Mouse (Mus musculus): ENCODE results near the gene Ruvbl2. TPM values are rescaled to one million over a fixed set of nuclear protein-coding genes. Genes with fewer than 3 reads are reported as not detected.

Gene Ruvbl2
- total RNA-seq (2023; ENCODE audit: inconsistent age) = 38.2 to 60.2 TPM (median 47.5 TPM) in 4 replicates

DNA sequence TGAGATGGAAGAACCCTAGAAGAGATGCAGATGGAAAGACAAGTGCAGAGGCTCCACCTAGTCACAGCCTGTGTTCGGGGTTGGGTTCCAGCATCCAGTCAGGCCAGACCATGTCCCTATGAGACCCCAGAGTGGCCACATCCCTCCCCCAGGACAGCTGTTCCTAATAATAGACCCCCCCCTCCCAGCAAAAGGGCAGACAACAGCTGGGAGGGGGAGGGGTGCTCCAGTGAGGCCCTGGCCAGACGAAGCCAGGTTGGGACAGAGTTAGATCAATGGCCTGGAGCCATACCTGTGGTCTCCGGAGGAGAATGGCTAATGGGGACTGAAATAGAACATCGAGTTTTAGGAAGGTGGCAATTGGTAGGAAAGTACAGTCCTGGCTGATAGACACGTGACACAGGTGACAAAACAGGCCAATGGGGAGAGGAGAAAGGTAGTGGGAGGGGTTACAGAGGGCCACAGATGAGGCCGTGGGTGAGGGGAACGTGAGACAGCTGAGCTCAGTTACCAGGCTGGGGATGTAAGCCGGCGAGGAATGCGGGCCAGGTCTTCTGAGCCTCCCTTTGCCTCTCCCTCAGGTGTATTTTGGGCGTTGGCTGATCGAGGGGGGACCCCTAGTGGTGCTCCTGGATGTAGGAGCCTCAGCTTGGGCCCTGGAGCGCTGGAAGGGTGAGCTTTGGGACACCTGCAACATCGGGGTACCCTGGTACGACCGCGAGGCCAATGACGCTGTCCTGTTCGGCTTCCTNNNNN lies at the start of gene Ruvbl2:
Ruvbl2 (minus strand) TSS at position 576 of the 756 bp plus-strand sequence.

GRCm38 (mm10) chr7:45486761-45487415 lies 49.0 kb upstream of the Ruvbl2 start, which contains the start of gene Gm45808:
Gene Gm45808 (minus strand): TSS chr7:45486811.

GRCm38 (mm10) chr7:45481374-45481927 lies 43.6 kb upstream of the Ruvbl2 start, which contains the start of gene Tulp2:
Gene Tulp2 (plus strand): TSS chr7:45481877.

DNA sequence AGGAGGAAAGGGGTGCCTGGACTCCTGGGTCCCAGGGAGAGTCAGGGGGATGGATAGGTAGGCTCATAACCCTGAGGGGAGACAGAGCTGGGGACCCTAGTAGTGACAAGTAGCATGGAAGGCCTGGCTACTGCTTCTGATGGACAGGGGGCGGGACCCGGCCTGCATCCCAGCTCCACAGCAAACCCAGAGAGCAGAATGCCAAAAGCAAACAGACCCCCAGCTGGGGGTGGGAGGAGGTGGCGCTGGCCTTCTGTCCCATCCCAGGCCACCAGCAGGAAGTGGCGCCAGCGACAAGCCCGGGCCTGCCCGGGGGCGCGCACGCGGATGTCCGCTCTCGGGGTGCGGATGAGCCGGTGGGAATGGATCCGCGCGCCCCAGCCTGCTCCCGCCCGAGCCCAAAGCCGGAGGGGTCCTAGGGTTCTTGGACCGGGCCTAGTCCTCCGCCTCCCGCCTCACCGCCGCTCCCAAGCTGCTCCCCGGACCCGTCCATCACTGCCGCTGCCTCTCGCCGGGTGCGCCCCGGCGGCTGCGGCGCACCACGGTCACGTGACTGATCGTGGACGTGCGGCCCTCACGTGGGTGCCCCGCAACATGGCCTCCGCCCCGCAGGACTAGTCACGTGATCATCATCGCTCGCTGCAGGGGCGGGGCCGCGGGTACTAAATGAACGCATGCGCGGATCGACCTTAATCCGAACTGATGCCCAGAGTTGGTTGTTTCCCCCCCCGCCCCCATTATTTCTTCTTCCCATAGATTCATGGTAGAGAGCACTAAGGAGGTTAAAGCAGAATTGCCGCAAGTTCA lies 28.6 kb upstream of the Ruvbl2 start, which contains the start of gene Bax:
Bax (minus strand) TSS at position 616 of the 807 bp plus-strand sequence.

DNA sequence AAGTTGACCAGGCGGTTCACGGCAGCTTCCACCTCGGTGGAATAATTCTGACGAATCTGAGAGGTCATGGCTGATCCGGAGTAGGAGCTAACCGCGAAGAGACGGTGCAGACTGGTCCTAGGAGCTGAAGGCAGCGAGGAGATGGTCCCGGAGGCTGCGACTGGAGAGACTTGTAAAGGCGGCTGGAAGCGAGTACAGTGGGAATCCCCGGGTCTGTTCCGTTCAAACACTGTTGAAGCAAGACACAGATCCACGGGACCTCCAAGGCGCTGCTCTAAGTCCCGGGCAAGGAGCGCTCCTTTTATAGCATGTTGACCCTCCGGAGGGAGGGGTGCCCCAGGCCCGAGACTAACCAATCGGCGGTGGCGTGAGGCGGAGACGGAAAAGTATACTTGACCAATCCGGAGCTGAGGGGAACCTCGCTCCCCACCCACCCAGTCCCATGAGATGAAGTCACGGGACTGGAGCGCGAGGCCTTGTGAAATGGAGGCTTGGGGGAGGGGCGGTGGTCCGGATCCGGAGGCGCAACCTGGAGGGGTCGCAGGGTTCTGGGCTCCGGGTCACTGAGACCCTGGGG lies 21.8 kb upstream of the Ruvbl2 start, which contains the start of gene Ftl1:
Ftl1 (minus strand) TSS at position 321 of the 577 bp plus-strand sequence.

DNA sequence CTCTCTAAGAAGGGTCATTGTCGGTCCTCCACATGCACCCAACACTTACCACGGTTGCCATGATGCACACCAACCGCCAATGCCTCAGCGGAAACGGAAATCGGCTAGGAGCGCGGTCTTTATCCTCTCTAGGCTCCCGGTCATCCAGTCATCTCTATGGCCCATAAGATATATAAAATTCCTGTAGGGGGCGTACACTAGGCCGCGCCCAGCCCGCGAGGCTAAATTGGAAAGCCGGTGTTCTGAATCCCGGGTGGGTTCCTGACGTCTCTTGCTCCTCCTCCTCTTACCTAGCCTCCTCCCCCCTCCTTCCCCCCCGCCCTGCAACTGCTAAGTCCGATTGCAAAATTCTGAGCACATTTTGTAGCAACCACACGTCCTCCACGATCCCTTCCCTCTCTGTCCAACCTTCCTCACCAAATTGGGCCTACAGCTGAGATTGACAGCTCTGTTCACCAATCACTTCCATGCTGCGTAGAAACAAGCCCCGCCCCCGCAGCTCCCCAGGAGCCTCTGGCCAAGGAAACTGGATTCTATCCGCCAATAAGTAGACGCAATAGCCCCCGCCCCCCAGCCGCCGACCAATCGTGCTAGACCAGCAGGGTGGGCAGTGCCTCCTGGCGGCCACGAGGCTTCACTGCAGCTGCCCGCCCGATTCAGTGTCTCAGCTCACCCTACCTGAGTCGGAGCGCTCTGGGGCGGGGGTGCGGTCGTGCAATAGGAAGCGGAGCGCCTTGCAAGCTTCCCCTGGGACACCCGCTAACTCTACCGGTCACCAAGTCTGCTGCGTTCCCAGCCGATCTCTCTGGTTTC lies 3.5 kb downstream of the Ruvbl2 start, which contains the start of gene Gys1:
Gys1 (plus strand) TSS at position 642 of the 813 bp plus-strand sequence.

GRCm38 (mm10) chr7:45420615-45420919 lies 17.3 kb downstream of the Ruvbl2 start, which contains the start of gene Lhb:
Gene Lhb (plus strand): TSS chr7:45420820.

DNA sequence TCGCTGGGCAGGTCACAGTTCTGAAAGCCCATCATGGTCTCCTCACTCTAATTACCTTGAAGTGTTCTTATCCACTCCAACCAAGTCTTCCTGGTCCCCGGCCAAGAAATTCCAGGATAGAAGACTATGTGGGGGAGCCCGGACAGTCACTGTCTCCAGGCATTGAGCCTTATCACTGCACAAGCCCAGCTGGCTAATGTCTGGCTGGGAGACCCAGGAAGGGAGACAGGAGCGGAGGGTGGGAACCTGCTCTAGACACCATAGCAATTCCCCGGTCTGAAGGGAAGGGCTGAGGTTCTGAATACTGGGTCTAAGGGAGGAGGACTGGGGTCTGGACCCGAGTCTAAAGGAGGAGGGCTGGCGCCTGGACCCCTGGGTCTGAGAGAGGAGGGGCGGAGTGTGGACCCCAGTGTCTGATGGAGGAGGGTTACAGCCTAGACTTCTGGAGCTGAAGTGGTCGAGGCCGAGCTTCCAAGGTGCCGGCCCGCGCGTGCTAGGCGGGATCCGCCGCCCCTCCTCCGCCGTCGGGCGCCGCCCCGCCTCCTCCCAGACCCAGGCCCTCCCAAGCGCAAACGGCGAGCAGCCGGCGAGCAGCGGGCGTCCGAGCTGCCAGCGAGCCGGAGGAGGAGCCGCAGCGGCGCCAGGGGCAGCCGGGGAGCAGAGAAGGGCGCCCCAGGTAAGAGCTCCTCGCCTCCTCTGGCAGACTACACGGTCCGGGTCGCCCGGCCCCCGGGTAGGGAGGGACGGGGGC lies 24.6 kb downstream of the Ruvbl2 start, which contains the start of gene Ntf5:
Ntf5 (plus strand) TSS at position 583 of the 751 bp plus-strand sequence.

DNA sequence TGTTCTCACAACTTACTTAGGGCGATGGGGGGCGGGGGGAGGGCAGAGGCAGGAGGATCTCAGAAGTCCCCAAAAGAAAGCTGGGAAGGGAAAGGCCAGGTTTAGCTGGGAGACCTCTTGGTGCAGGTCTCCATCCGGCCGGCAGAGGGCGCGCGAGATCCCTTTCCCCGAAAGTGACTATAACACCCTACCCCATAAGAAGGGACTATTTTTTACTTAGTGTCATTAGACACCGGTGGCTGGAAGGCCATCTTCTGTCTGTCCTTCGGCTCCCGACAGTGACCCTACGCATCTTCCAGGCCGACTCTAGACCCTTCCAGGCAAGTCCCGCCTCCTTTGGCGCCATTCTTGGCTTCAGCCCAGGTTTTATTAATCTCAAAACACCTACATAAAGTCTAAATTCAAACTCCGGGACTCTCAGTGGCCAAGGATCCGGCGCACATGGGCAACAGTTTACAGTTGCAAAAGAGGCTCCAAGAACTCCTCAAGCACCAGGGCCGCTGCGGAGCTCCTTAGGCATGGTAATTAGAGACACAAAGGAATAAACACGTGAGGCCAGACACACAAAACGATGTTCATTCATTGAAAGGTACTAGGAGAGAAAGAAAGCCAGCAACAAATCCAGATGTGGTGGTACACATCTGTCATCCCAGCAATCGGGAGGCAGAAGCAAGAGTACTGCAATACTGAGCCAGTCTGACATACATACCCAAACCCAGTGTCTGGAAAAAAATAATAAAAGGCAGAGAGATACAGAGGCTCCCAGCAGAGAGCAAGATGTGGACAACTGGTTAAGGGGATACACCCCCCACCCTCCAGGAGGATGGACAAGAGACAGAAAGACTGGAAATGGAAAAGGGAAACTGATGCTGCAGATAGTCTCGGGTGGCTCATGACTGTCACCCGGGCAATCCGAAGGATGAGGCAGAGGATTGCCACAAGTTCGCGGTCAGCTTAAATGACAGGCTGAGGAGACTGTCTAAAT lies 32.5 kb downstream of the Ruvbl2 start, which contains the start of gene Kcna7:
Kcna7 (plus strand) TSS at position 563 of the 985 bp plus-strand sequence.

GRCm38 (mm10) chr7:45395578-45396336 lies 42.1 kb downstream of the Ruvbl2 start, which contains the start of gene Snrnp70:
Gene Snrnp70 (minus strand): TSS chr7:45395742.

Other genes with a start within 250 kb of the Ruvbl2 start
- gene Ccdc155, start 233.2 kb downstream of the Ruvbl2 start, total RNA-seq (2023; ENCODE audit: inconsistent age) = 0.54 to 1.1 TPM (median 0.78 TPM) in 4 replicates
- gene Dkkl1, start 225.9 kb downstream of the Ruvbl2 start, total RNA-seq (2023; ENCODE audit: inconsistent age) = 1.3 to 2.7 TPM (median 2.0 TPM) in 3 of 4 replicates, not detected in the other
- gene Tead2, start 222.3 kb downstream of the Ruvbl2 start, total RNA-seq (2023; ENCODE audit: inconsistent age) = not detected in 4 replicates
- gene Cd37, start 199.0 kb downstream of the Ruvbl2 start, total RNA-seq (2023; ENCODE audit: inconsistent age) = 1,683 to 1,834 TPM (median 1,832 TPM) in 4 replicates
- gene Slc6a16, start 197.0 kb downstream of the Ruvbl2 start, total RNA-seq (2023; ENCODE audit: inconsistent age) = not detected in 4 replicates
- gene Slc6a21, start 160.6 kb downstream of the Ruvbl2 start, total RNA-seq (2023; ENCODE audit: inconsistent age) = 0.51 to 0.64 TPM (median 0.60 TPM) in 4 replicates
- gene Trpm4, start 104.3 kb downstream of the Ruvbl2 start, total RNA-seq (2023; ENCODE audit: inconsistent age) = 5.9 to 13.0 TPM (median 9.1 TPM) in 4 replicates
- gene Hrc, start 102.8 kb downstream of the Ruvbl2 start, total RNA-seq (2023; ENCODE audit: inconsistent age) = not detected in 4 replicates
- gene Ppfia3, start 71.1 kb downstream of the Ruvbl2 start, total RNA-seq (2023; ENCODE audit: inconsistent age) = 0.13 to 0.33 TPM (median 0.23 TPM) in 4 replicates
- 1.2 TPM in 1 of 4 replicates, not detected in the others for gene Lin7b, start 67.5 kb downstream of the Ruvbl2 start, total RNA-seq (2023; ENCODE audit: inconsistent age)
- 574 to 602 TPM (median 590 TPM) in 4 replicates for gene Snrnp70, start 42.4 kb downstream of the Ruvbl2 start, total RNA-seq (2023; ENCODE audit: inconsistent age)
- gene Kcna7, start 32.4 kb downstream of the Ruvbl2 start, total RNA-seq (2023; ENCODE audit: inconsistent age) = not detected in 4 replicates
- gene Ntf5, start 24.4 kb downstream of the Ruvbl2 start, total RNA-seq (2023; ENCODE audit: inconsistent age) = not detected in 4 replicates
- not detected in 4 replicates for gene Lhb, start 17.3 kb downstream of the Ruvbl2 start, total RNA-seq (2023; ENCODE audit: inconsistent age)
- 15.2 to 19.8 TPM (median 17.4 TPM) in 4 replicates for gene Gys1, start 3.3 kb downstream of the Ruvbl2 start, total RNA-seq (2023; ENCODE audit: inconsistent age)
- gene Ftl1, start 21.8 kb upstream of the Ruvbl2 start, total RNA-seq (2023; ENCODE audit: inconsistent age) = 648 to 704 TPM (median 682 TPM) in 4 replicates
- gene Bax, start 28.8 kb upstream of the Ruvbl2 start, total RNA-seq (2023; ENCODE audit: inconsistent age) = 107 to 138 TPM (median 119 TPM) in 4 replicates
- not detected in 4 replicates for gene Tulp2, start 43.8 kb upstream of the Ruvbl2 start, total RNA-seq (2023; ENCODE audit: inconsistent age)
- 0.77 to 1.8 TPM (median 0.98 TPM) in 4 replicates for gene Gm45808, start 48.7 kb upstream of the Ruvbl2 start, total RNA-seq (2023; ENCODE audit: inconsistent age)
- 2.9 to 3.9 TPM (median 3.5 TPM) in 4 replicates for gene Dhdh, start 50.7 kb upstream of the Ruvbl2 start, total RNA-seq (2023; ENCODE audit: inconsistent age)
- 76.1 to 93.0 TPM (median 84.2 TPM) in 4 replicates for gene Nucb1, start 72.3 kb upstream of the Ruvbl2 start, total RNA-seq (2023; ENCODE audit: inconsistent age)
- 1,362 to 1,471 TPM (median 1,417 TPM) in 4 replicates for gene Ppp1r15a, start 88.2 kb upstream of the Ruvbl2 start, total RNA-seq (2023; ENCODE audit: inconsistent age)
- 0.83 to 4.6 TPM (median 2.2 TPM) in 4 replicates for gene Plekha4, start 88.2 kb upstream of the Ruvbl2 start, total RNA-seq (2023; ENCODE audit: inconsistent age)
- gene Hsd17b14, start 116.8 kb upstream of the Ruvbl2 start, total RNA-seq (2023; ENCODE audit: inconsistent age) = not detected in 4 replicates
- 27.1 to 39.9 TPM (median 32.9 TPM) in 4 replicates for gene Bcat2, start 132.1 kb upstream of the Ruvbl2 start, total RNA-seq (2023; ENCODE audit: inconsistent age)
- not detected in 4 replicates for gene Fgf21, start 177.4 kb upstream of the Ruvbl2 start, total RNA-seq (2023; ENCODE audit: inconsistent age)
- not detected in 4 replicates for gene Fut1, start 179.2 kb upstream of the Ruvbl2 start, total RNA-seq (2023; ENCODE audit: inconsistent age)
- gene Izumo1, start 183.7 kb upstream of the Ruvbl2 start, total RNA-seq (2023; ENCODE audit: inconsistent age) = not detected in 4 replicates
- 0.27 to 0.35 TPM in 2 of 4 replicates, not detected in the others for gene Rasip1, start 189.4 kb upstream of the Ruvbl2 start, total RNA-seq (2023; ENCODE audit: inconsistent age)
- not detected in 4 replicates for gene Mamstr, start 201.9 kb upstream of the Ruvbl2 start, total RNA-seq (2023; ENCODE audit: inconsistent age)
- gene Fut2, start 228.3 kb upstream of the Ruvbl2 start, total RNA-seq (2023; ENCODE audit: inconsistent age) = not detected in 4 replicates
- gene Ntn5, start 245.9 kb upstream of the Ruvbl2 start, total RNA-seq (2023; ENCODE audit: inconsistent age) = 0.42 TPM in 1 of 4 replicates, not detected in the others

Measured in B cell, adult (primary cell).